Mouse (Mus musculus) splenic B cell, adult 2 months (primary cell): ENCODE measurements around the gene Srsf10.

ENCODE experiments used
- DNase-seq: peaks from one replicate; pipeline ENCODE4 v3.0.0-alpha.2; 2011; ENCODE audit warnings: low read depth, low spot score
- H3K27me3 ChIP-seq: 2 replicates; pipeline ENCODE4 v1.6.1; 2012; ENCODE audit warnings: mild to moderate bottlenecking, low read length, moderate library complexity, mixed read lengths; ENCODE audit not compliant: control insufficient read depth, poor library complexity, insufficient read depth, severe bottlenecking
- H3K36me3 ChIP-seq: 2 replicates; pipeline ENCODE4 v1.6.1; 2012; ENCODE audit warnings: mild to moderate bottlenecking, low read length, moderate library complexity, mixed read lengths; ENCODE audit not compliant: control insufficient read depth, poor library complexity, insufficient read depth, severe bottlenecking

The Srsf10 gene

DNA sequence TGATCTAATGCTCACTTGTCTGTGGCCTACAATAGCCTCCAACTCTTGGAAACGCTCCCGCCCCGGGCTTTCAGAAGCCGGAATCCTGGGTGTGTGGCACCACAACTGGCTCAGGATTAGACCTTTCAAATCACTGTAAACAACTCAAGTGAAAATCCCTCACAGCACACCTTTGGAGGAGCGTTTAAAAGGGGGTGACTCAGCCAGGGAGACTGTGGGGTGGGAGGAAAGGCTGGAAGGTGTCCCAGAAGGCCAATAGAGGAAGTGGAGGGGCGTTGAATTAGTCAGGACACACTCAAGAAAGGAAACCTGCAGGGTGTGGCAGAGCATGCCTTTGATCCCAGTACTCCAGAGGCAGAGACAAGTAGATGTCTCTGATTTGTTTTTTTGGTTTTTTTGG lies 11.1 kb upstream of the Srsf10 start:
- Histone ChIP-seq H3K36me3 (no peaks in the 10 kb centered on the region), H3K27me3 (0 out of 2 replicates have a peak, but pooled peaks cover 2% of the 10 kb centered on the region)
- no peak for DNase-seq

DNA sequence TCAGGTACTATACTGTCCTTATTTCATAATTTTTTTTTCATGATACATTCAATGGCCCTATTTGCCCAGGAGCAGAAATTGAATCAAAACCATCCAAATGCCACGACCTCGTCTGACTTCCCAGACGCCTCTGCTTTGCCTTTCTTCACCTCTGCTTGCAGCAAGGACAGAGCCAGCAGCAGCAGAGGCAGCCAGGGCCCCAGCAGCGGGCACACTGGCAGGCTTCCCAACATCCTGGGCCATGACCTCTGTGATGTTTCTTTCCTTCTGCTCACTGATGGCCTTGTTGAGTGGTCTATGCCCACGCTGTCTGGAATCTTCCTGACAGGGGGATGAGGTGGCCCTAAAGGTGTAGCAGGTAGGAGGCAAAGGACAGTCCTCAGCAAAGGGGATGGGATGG lies 8.0 kb upstream of the Srsf10 start:
- no peaks in the 10 kb centered on the region for H3K36me3 ChIP-seq
- no peak for DNase-seq
- H3K27me3 ChIP-seq: 0 out of 2 replicates have a peak, but pooled peaks cover 2% of the 10 kb centered on the region

- H3K27me3 ChIP-seq: no peaks in the 10 kb centered on the region
- H3K36me3 ChIP-seq: no peaks in the 10 kb centered on the region
- no peak for DNase-seq
These were observed 5.0 kb upstream of the Srsf10 start for GRCm38 (mm10) chr4:135850411-135851095.

- Histone ChIP-seq H3K36me3 (no peaks in the 10 kb centered on the region), H3K27me3 (no peaks in the 10 kb centered on the region)
- DNase-seq: no peak
These were observed 3.6 kb upstream of the Srsf10 start for GRCm38 (mm10) chr4:135851942-135852341.

DNA sequence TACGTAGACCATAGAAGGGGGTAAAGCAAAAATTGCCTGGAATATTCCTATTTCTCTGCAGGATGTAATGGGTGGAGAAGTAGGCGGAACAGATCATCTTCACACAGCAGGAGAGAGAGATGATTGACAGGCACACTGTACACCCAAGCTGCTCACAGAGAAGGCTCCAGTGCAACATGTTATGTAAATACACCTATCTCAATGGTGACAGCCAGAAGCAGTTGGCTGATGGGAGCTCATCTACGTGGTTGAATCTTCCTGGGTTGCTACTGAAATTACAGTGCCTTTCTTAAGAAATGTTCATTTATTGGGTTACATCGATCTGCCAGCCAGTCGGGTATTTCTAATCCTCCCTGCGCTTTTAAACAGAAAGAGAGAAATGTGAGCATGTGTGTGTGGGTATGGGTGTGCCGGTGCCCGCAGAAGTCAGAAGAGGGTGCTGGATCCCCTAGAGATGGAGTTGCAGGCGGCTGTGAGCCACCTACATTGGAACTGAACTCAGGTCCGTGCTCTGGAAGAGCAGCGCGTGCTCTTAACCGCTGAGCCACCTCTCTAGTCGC lies 1.5 kb upstream of the Srsf10 start:
- Histone ChIP-seq H3K27me3 (no peaks in the 10 kb centered on the region), H3K36me3 (no peaks in the 10 kb centered on the region)
- DNase-seq: no peak

DNA sequence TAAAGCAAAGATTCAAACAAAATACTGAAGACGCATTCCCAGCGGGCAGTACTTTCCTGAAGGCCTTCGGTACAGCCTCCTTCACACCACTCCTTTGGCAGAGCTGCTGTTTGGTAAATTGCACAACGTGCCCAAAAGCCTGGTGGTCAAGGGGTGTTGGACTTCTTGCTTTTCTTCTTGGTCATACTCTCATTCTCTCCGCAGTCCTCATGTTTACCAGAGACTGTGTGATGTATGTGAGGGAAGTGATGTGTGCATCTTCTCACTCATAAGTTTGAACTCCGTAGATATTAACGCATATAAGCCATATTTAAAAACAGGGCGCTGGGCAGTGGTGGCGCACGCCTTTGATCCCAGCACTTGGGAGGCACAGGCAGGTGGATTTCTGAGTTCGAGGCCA lies 917 bp upstream of the Srsf10 start:
- H3K27me3 ChIP-seq: no peaks in the 10 kb centered on the region
- no peak for DNase-seq
- H3K36me3 ChIP-seq: no peaks in the 10 kb centered on the region

- no peaks in the 10 kb centered on the region for H3K36me3 ChIP-seq
- peak; percentile 29 for DNase-seq
- H3K27me3 ChIP-seq: no peaks in the 10 kb centered on the region
These were observed 467 bp upstream of the Srsf10 start for GRCm38 (mm10) chr4:135855080-135855479.

DNA sequence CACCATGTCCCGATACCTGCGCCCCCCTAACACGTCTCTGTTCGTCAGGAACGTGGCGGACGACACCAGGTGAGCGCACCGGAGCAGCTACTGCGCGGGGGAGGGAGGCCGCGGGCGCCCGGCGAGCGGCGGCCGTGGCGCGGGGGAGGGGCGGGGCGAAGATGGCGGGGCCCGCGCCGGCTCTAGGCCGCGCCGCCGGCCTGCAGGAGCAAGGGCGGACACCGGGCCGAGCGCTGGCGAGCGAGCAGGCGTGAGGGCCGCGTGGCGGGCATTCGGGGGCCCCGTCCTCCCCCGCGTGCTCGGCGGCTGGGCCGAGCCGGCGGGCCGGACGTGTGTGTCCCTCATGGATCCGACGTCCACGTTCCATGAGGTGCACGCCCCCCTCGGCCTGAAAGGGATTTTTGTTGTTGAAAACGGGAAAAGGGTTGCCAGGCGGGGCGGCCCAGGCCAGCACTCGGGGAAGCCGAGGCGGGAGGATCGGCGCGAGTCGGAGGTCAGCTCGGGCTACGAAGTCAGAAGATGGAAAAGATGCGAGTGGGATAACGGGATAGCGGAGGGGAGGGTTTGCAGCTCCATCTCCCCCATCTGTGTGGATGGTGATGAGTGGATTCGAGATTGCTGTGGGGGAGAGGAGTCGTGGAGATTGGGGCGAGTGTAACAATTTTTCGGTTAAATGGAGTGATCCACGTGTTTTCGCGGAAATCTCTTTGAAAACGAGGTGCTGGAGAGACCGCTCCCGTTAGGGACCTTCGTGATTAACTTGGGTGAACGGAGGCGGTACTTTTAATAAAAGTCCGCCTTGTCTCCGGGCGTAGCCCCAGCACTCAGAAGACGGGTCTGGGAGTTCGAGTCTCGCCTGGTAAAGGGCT lies 910 bp downstream of the Srsf10 start:
- peak; percentile 31 for DNase-seq
- H3K36me3 ChIP-seq: no peaks in the 10 kb centered on the region
- no peaks in the 10 kb centered on the region for H3K27me3 ChIP-seq

GRCm38 (mm10) chr4:135857597-135858186 lies 2.1 kb downstream of the Srsf10 start:
- peaks cover 4% of the 10 kb centered on the region; the same call in 1 of the 2 replicates for H3K36me3 ChIP-seq
- no peak for DNase-seq
- H3K27me3 ChIP-seq: no peaks in the 10 kb centered on the region

GRCm38 (mm10) chr4:135868996-135869395 lies 13.4 kb downstream of the Srsf10 start:
- H3K27me3 ChIP-seq: no peaks in the 10 kb centered on the region
- DNase-seq: no peak
- peaks cover 11% of the 10 kb centered on the region for H3K36me3 ChIP-seq

DNA sequence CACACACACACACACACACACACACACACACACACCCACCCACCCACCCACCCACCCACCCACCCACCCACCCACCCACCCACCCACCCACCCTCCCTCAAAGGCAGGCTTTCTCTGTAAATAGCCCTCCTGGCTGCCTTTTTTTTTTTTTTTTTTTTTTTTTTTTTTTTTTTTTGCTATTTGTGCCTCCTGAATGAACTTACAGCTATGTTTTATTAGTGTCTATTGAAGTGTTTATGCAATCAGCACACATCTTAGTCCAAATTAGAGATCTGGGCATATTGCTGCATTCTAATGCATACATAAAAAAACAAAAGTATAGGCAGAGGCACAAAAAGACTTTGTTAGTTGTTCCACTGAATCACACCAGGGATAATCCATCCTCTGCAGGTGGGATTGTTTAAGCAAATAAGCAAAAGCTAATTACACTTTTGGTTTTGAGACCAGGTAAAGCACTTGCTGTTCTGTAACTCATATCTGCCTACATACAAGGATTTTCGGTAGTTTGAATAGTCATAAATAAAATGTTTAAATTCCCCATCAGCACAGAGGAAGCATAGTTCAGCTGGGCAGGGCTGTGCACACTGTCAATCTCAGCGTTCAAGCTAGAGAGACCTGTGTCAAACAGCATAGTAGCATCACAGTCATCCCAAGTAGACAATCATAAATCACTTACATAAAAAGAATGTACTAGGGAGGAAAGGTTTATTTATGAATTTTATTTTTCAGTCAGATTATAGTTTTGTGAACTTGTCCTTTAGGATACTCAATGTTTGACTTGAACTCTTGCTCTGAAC lies 14.9 kb downstream of the Srsf10 start:
- Histone ChIP-seq H3K27me3 (no peaks in the 10 kb centered on the region), H3K36me3 (peaks cover 11% of the 10 kb centered on the region)
- no peak for DNase-seq

DNA sequence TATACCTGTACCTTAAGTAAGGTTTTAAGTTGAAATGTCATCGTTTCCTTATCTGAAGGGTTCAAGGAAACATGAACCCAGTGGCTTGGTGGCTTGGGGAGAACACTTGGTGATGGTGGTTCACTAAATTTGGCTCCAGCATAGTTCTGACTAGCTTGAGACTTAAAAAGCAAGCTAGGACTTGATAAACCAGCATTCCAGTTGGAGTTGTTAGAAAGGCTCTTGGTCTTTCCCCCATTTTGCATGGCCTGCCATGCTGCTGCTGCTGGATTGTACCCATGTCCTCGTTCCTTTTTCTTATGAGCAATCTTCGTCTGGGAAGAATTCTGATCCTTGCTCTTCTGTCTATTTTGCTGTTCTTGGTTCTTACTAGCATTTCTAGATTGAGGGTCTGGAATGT lies 16.5 kb downstream of the Srsf10 start:
- no peak for DNase-seq
- peaks cover 11% of the 10 kb centered on the region for H3K36me3 ChIP-seq
- no peaks in the 10 kb centered on the region for H3K27me3 ChIP-seq

DNA sequence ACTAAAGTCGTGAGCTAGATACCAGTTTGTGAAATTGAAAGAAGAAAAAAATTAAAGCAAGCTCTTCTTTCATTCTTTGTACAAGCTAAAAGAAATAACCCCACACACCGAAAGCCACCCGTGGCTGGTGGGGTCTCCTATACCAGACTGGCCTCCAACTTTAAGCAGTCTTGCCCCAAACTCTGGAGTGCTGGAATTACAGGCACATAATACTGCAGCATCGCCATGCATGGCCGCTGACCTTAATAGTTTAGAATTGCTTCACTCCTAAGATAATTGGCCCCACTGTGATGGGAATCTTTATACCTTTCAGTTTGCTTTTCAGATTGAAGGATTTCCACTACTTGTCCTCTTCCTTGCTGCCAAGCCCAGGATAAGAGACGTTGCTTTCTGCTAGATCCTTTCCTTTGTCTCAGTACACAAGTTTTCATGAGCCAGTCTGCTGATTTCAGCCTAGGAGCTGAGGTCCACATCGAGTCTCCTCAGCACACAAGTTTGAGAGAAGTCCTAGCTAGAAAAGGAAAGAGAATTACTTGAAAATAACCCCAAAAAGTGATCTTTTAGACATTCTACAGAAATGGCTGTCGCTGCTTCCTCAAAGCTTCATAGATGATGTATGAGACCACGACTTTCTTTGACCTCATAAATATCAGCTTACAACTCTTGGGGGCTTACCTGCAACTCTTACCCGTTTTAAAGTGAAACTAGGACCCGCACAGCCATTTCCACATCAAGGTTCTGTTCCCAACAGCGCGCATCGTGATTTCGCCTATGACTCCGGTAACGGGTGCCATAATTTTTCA lies 17.2 kb downstream of the Srsf10 start:
- peaks cover 11% of the 10 kb centered on the region for H3K36me3 ChIP-seq
- DNase-seq: no peak
- no peaks in the 10 kb centered on the region for H3K27me3 ChIP-seq
